Mouse (Mus musculus): ENCODE data around the gene Scube2. TPM values are rescaled to one million over a fixed set of nuclear protein-coding genes. Genes with fewer than 3 reads are reported as not detected.
A peak's percentile ranks its signal among the peaks of the same experiment; 100 is the strongest.

Gene Scube2
- polyA plus RNA-seq, 1 experiment, result not detected

DNA sequence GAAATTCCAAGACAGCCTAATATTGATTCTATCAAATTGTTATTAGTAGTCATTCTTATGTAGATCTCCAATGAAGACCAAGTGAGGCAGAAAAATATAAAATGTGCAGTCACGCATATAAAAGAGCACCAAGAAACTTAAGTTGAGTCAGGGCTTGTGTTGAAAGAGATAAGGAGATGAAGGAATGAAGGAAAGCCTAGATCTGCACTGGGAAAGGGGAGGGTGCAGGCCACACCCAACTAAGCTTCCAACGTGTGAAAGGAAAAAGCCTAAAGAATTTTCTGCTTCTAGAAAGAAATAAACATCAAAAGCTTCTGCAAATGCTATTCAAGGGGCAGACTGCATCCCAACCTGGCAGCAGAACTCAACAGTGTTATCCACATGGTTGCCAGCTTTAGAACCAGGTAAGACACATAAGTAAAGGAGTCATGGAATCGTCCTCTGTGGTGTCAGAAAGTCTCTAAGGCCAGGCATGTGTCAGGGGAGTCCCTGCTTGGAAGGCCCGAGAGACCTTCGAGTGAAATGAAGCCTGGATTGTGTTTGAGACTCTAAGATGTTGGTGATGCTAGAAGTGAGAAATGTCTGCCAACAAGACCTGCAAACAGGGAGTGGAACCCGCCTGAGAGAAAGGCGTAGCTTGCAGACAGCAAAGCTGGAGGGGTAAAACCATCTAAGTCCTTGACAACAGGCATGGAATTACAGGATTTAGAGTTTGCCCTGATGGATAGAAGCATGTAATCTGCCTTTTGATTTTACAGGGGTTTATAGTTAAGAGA is 97.7 kb downstream of the Scube2 start:
- 80% methylated on average over 7 of the region's 7 CpGs for WGBS
- no peak overlapping the region for H3K27ac ChIP-seq (ENCODE audit: insufficient read depth, low read depth, low read length)
- no peak for TF ChIP-seq CTCF (IDR thresholded peaks at IDR 0.05; ENCODE audit: insufficient read depth, low read depth, low read length)
- no peak overlapping the region for H3K4me3 ChIP-seq (ENCODE audit: insufficient read depth, low read depth, low read length)
- 0 out of 2 replicates have a peak, but pooled peaks cover 2% of the 10 kb centered on the region for H3K4me1 ChIP-seq (ENCODE audit: control insufficient read depth, insufficient read depth, low read length)

DNA sequence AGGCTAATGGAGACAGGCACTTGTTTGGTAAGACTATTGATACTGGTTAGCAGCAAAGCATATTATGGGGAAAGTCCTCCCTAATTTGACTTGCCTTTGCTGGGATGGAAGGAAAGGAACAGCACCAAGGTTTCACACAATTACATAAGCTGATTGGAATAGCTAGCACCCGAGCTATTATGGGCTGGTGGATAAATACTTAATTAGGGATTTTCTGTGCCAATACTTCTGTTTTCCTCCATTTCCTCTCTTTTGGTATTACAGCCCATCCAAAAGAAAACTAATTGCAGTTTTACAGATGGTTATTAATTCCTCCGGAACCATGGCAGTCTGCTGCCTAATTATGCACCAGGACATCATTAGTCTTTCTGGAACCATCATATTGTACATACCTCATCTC is 101.5 kb downstream of the Scube2 start:
- 0 out of 2 replicates have a peak, but pooled peaks cover 2% of the 10 kb centered on the region for H3K4me1 ChIP-seq (ENCODE audit: control insufficient read depth, insufficient read depth, low read length)
- TF ChIP-seq CTCF (IDR thresholded peaks at IDR 0.05; ENCODE audit: insufficient read depth, low read depth, low read length) (no peak), POLR2A (IDR thresholded peaks at IDR 0.05; ENCODE audit: insufficient read depth, low read depth, low read length) (no peak)
- no peak overlapping the region for H3K27ac ChIP-seq (ENCODE audit: insufficient read depth, low read depth, low read length)
- H3K4me3 ChIP-seq (ENCODE audit: insufficient read depth, low read depth, low read length), result no peak overlapping the region
- WGBS, result 21% methylated on average over 2 of the region's 2 CpGs

DNA sequence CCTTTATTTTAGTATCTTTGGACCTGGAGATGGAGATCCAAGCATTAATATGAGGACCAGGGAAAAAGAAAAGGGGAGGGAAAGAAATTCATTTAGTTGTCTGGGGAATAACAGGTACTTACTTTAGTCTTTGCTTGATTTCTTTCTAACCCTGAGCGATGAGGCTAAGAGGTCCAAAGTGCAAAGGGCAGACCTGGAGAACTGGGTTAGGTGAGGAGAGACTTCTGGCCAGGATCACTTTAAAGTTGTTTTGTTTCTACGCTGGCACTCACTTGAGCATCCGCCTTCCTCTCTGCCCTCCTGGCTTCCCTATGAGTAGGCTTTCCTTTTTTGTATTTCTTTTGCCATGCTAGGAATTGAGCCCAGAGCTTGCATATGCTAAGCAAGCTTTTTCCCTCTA is 109.2 kb downstream of the Scube2 start:
- no peak overlapping the region for H3K4me3 ChIP-seq (ENCODE audit: insufficient read depth, low read depth, low read length)
- no peak overlapping the region for H3K27ac ChIP-seq (ENCODE audit: insufficient read depth, low read depth, low read length)
- WGBS, result 91% methylated on average over 3 of the region's 3 CpGs
- TF ChIP-seq POLR2A (IDR thresholded peaks at IDR 0.05; ENCODE audit: insufficient read depth, low read depth, low read length), result no peak
- peaks cover 4% of the 10 kb centered on the region; the same call in 1 of the 2 replicates for H3K4me1 ChIP-seq (ENCODE audit: control insufficient read depth, insufficient read depth, low read length)

DNA sequence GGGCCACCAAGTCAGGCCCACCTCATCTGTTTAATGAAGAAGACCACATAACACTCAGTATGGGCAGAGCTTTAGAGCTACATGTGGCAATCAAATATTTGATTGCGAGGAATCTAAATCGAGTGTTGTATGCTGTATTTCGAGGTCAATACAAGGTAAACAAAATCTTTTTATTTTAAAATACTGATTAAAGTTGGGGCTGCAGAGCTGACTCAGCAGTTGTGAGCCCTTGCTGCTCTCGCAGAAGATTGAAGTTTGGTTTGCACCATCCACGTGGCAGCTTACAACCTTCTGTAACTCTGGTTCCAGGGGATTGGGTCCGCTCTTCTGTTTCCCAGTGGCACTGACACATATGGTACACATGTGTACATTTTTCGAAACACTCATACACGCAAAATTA is 111.4 kb downstream of the Scube2 start:
- TF ChIP-seq POLR2A (IDR thresholded peaks at IDR 0.05; ENCODE audit: insufficient read depth, low read depth, low read length) (no peak), CTCF (IDR thresholded peaks at IDR 0.05; ENCODE audit: insufficient read depth, low read depth, low read length) (no peak)
- WGBS, result 83% methylated on average over 8 of the region's 8 CpGs
- Histone ChIP-seq H3K4me1 (ENCODE audit: control insufficient read depth, insufficient read depth, low read length) (peaks cover 4% of the 10 kb centered on the region; the same call in 1 of the 2 replicates), H3K4me3 (ENCODE audit: insufficient read depth, low read depth, low read length) (no peak overlapping the region), H3K27ac (ENCODE audit: insufficient read depth, low read depth, low read length) (no peak overlapping the region)

DNA sequence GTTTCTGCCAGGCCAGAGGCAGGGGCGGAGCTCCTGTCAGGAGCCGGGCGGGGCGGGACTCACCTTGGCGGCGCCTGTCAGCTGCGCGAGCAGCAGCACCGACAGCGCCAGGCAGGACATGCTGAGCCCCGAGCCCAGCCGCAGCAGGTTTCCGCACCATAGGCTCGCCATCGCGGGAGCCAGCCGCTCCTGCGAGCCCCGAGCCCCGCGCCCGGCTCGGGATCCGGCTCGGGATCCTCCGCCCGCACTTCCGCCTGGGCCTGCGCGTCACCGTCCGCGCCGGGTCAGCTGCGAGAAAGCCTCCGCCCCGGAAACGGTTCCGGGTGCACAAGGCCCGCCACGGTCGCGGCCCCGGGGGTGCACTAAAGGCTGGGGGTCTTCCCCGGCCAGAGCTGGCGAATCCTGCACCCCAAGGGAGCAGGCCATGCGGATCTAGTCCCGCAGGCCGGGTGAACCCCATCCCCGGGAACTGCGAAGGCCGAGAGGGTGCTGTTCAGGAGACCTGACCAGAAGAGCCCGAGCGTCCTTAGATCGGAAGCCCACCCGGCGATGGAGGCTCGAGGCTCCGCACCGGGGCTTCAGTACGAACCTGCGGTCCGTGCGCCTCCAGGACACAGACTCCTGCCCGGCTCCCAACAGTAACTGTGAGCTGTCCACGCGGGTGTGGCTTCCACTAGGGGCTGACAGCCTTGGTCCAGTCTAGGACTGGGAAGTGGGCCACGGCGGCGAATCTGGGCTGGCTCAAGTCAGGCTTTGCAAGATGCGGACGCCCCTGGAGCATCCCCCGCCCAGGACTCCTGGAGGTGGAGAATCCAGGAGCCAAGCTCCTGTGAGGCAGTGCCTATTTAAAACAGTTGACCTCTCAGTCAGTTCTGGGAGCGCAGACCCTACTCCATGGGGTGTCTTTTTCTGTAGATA is 113.2 kb downstream of the Scube2 start, which contains the start of gene Tmem9b:
Gene Tmem9b (minus strand): TSS at position 868 of the 918 bp plus-strand sequence.
- under 1% methylated on average over 74 of the region's 74 CpGs for WGBS

GRCm38 (mm10) chr7:109751427-109752007 is 114.0 kb downstream of the Scube2 start:
- WGBS, result 3% methylated on average over 13 of the region's 13 CpGs
- H3K27ac ChIP-seq (ENCODE audit: insufficient read depth, low read depth, low read length), result 0 out of 2 replicates have a peak overlapping the region, but pooled peaks have one; percentile 18
- no peak for TF ChIP-seq CTCF (IDR thresholded peaks at IDR 0.05; ENCODE audit: insufficient read depth, low read depth, low read length)
- no peak for TF ChIP-seq POLR2A (IDR thresholded peaks at IDR 0.05; ENCODE audit: insufficient read depth, low read depth, low read length)
- H3K4me1 ChIP-seq (ENCODE audit: control insufficient read depth, insufficient read depth, low read length), result peaks cover 6% of the 10 kb centered on the region; the same call in 1 of the 2 replicates
- peak overlapping the region; percentile 93 for H3K4me3 ChIP-seq (ENCODE audit: insufficient read depth, low read depth, low read length)

More for the DNA sequence above, 113.2 kb downstream of the Scube2 start, which contains the start of gene Tmem9b:
- H3K4me1 ChIP-seq (ENCODE audit: control insufficient read depth, insufficient read depth, low read length), result peaks cover 6% of the 10 kb centered on the region; the same call in 1 of the 2 replicates
- TF ChIP-seq CTCF (IDR thresholded peaks at IDR 0.05; ENCODE audit: insufficient read depth, low read depth, low read length), result no peak
- TF ChIP-seq POLR2A (IDR thresholded peaks at IDR 0.05; ENCODE audit: insufficient read depth, low read depth, low read length), result peak; percentile 85
- H3K27ac ChIP-seq (ENCODE audit: insufficient read depth, low read depth, low read length), result peak within 1 kb of the TSS; percentile 82
- H3K4me3 ChIP-seq (ENCODE audit: insufficient read depth, low read depth, low read length), result peak within 1 kb of the TSS; percentile 93

Other genes starting within 250 kb of the Scube2 start
- gene St5, start 162.1 kb downstream of the Scube2 start, polyA plus RNA-seq (2012; ENCODE audit: insufficient read depth, insufficient read length, low replicate concordance, missing spikeins), result not detected in 2 replicates
- not detected in 2 replicates for gene Akip1, start 162.0 kb downstream of the Scube2 start, polyA plus RNA-seq (2012; ENCODE audit: insufficient read depth, insufficient read length, low replicate concordance, missing spikeins)
- gene BC051019, start 141.8 kb downstream of the Scube2 start, polyA plus RNA-seq (2012; ENCODE audit: insufficient read depth, insufficient read length, low replicate concordance, missing spikeins), result not detected in 2 replicates
- not detected in 2 replicates for gene Ascl3, start 134.0 kb downstream of the Scube2 start, polyA plus RNA-seq (2012; ENCODE audit: insufficient read depth, insufficient read length, low replicate concordance, missing spikeins)
- gene Tmem9b, start 112.8 kb downstream of the Scube2 start, polyA plus RNA-seq (2012; ENCODE audit: insufficient read depth, insufficient read length, low replicate concordance, missing spikeins), result 349 TPM in 1 of 2 replicates, not detected in the other
- 285 TPM in 1 of 2 replicates, not detected in the other for gene Nrip3, start 83.7 kb downstream of the Scube2 start, polyA plus RNA-seq (2012; ENCODE audit: insufficient read depth, insufficient read length, low replicate concordance, missing spikeins)
- 223 TPM in 1 of 2 replicates, not detected in the other for gene Dennd5a, start 94.8 kb upstream of the Scube2 start, polyA plus RNA-seq (2012; ENCODE audit: insufficient read depth, insufficient read length, low replicate concordance, missing spikeins)
- gene Tmem41b, start 121.2 kb upstream of the Scube2 start, polyA plus RNA-seq (2012; ENCODE audit: insufficient read depth, insufficient read length, low replicate concordance, missing spikeins), result not detected in 2 replicates
- not detected in 2 replicates for gene Ipo7, start 152.6 kb upstream of the Scube2 start, polyA plus RNA-seq (2012; ENCODE audit: insufficient read depth, insufficient read length, low replicate concordance, missing spikeins)
- gene Zfp143, start 195.5 kb upstream of the Scube2 start, polyA plus RNA-seq (2012; ENCODE audit: insufficient read depth, insufficient read length, low replicate concordance, missing spikeins), result not detected in 2 replicates

Data from olfactory bulb, adult 2 months (tissue).